Mouse (Mus musculus) retina, postnatal 7 days (tissue): Measurements from ENCODE around the gene 9130008F23Rik.

Experiments
- DNase-seq: peaks from one replicate; pipeline ENCODE4 v3.0.0-alpha.2; 2012; ENCODE audit warnings: low read depth, low spot score

The 9130008F23Rik gene

GRCm38 (mm10) chr17:40879924-40880691, at the start of gene 9130008F23Rik:
Gene 9130008F23Rik (minus strand): TSS chr17:40880559.
- DNase-seq = no peak

DNA sequence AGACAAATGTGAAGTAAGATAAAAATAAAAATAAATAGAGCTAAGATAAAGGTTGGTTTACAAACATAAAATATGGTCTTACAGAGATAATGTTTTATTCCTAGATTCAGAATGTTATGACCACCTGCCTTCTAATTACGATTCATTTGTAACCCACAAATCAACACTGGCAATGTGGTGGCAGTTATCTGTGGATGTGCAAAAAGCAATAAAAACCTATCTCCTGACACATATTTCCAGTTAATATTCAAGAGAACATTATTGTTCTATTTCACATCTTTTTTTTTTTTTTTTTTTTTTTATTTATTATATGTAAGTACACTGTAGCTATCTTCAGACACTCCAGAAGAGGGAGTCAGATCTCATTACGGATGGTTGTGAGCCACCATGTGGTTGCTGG, 35.1 kb upstream of the 9130008F23Rik start:
- no peak for DNase-seq

- no peak for DNase-seq
These were observed 33.9 kb upstream of the 9130008F23Rik start, which contains the start of gene Glyatl3 for GRCm38 (mm10) chr17:40914250-40914649. Gene Glyatl3 (minus strand): TSS chr17:40914350.

DNA sequence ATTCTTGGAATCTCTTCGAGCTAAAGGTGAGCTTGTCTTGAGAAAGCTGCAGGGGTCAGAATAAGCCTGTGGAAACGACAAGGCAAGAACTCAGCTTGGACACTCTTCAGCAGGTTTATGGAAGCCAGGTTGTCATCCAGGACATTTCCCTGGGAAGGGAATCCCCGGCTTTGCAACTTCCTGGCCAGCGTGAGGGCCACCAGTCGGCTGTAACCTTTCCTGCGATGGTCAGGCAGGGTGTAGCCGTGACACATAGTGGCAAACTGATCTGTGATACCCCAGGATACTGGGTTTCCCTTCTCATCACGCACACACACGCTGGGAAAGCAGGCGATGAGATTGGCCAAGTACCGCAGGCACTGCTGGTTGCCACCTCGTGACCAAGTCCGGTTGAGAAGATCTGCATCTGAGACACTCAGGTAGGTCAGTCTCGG, 24.4 kb upstream of the 9130008F23Rik start:
- no peak for DNase-seq

DNA sequence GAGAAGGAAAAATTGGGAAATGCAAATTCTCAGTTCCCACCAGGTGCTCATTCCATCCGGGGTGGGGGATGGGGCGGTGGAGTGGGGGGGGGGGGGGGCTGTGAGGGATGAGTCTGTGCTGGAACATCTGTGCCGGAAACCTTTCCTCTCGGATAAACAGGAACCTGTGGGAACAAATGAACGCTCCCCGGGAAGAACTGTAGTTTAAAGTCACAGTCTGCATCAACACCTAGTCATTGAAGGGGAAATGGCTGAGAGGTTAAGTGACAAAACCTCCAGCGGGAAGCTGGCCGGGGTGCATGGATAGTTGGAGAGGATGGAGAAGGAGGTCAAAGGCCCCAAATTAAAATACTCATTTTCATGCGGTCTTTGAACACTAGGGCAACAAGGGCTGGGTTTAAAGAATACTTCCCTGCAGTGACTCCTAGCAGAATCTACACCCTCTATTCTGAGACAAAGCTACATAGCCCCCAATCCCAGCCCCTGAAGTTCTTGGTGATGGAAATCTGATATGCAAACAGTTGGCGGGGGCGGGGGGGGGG, 23.8 kb upstream of the 9130008F23Rik start:
- DNase-seq = no peak

- DNase-seq = no peak
These were observed 23.0 kb upstream of the 9130008F23Rik start for GRCm38 (mm10) chr17:40903345-40903744.

DNA sequence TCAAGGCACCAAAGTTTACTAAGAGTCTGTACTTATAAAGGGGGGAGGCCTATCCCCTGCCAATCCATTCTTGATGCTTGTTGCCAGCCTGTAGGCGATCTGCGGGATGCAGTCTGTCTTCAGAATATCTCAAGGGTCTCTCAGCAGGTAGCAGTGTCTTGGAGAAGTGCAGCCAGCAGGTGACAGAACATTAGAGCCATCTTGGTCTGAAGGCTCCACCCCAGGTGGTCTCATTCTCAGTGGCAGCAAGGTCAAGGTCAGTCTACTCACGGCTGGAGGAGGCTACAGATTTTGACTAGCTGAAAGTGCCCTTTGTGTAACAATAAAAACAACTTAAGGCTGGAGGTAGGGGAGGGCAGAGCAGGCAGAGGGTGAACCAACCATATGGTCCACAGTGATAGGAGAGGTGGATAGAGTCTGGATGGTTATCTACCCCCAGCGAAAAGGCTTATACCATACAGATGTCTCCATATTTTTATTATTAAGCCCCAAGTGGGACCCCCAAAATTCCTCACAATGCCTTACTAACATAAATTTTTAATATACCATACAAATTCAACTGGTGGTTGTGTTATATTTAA, 19.5 kb upstream of the 9130008F23Rik start:
- DNase-seq = no peak

- no peak for DNase-seq
These were observed 16.5 kb upstream of the 9130008F23Rik start for GRCm38 (mm10) chr17:40896863-40897262.

- DNase-seq = no peak
These were observed 7.6 kb upstream of the 9130008F23Rik start for GRCm38 (mm10) chr17:40887849-40888536.

GRCm38 (mm10) chr17:40885155-40885554, 4.8 kb upstream of the 9130008F23Rik start:
- DNase-seq = no peak

GRCm38 (mm10) chr17:40882172-40882571, 1.8 kb upstream of the 9130008F23Rik start:
- no peak for DNase-seq

DNA sequence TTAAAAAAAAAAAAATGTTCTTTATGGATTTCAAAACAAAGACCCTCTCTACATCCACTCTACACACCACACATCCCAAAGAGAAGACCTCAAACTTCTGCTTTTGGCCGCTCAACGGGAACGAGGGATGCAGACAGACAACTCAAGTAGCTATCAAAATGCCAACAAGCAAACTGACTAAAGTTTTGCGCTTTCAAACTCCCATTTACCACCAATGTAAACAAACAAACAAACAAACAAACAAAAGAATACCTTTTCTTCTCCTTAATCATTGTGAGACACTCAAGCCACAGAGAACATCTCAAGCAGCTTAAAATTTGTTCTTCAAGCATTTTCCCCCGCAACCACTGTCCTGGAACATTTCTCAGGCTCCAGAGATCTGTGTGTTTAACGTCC, 833 bp downstream of the 9130008F23Rik start:
- no peak for DNase-seq

DNA sequence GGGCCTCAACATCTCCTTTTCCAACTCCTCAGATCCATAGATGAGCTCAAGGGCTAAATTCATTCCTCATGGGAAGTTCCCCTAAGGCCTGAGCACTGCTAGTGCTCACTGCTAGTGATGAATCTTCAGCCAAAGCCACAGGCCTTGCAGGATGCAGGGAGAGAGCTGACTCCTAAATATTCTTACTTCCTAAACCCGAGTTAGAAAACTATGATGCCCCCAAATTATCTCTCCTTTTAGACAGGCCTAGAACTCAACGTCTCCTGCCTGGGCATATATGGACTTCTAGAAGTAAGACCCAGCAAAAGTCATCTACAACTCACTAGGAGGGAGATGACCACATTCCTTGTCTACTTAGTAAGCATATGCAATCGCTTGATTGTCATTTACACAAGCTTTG, 2.6 kb downstream of the 9130008F23Rik start:
- DNase-seq = no peak

- DNase-seq = no peak
These were observed 4.8 kb downstream of the 9130008F23Rik start for GRCm38 (mm10) chr17:40875568-40875967.

GRCm38 (mm10) chr17:40874701-40875100, 5.7 kb downstream of the 9130008F23Rik start:
- DNase-seq = no peak

DNA sequence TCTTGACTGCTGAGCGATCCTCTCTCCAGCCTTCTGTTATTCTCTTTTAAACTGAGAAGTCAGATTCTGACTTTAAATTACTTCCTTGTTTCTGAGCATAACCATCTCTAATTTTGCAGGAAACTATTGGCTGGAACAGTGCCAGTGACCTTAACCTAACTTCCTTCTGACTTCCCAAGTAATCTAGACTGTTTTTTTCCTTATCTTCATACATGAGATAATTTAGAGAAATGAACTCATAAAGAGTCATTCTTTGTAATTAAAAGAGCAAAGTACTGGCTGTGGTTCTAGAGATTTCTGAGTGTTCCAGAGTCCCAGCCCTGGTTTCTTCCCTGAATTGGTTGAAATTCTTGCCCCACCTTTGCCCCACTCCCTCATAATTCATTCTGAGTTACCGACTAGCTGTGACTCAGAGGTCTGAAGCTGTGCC, 6.8 kb downstream of the 9130008F23Rik start:
- DNase-seq = no peak

GRCm38 (mm10) chr17:40872626-40873025, 7.7 kb downstream of the 9130008F23Rik start:
- no peak for DNase-seq

- no peak for DNase-seq
These were observed 11.2 kb downstream of the 9130008F23Rik start for GRCm38 (mm10) chr17:40868952-40869747.

DNA sequence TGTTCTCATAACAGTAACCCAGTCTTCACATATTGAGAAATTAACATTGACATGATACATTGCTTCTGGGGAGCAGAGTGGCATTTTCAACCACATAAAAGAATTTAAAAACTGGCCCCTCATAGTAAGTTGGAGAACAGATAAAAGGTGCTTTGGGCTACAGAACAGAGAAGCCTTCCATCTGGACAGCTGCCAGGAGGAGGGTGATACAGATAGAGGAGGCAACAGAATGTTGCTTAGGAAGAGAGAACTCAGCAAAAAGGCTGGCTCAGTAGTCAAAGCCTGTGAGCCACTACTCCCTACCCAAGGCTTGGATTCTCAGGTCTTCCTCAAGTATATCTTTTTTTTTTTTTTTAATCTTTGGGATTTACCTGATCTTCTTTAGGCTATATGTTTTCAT, 25.3 kb downstream of the 9130008F23Rik start:
- no peak for DNase-seq

DNA sequence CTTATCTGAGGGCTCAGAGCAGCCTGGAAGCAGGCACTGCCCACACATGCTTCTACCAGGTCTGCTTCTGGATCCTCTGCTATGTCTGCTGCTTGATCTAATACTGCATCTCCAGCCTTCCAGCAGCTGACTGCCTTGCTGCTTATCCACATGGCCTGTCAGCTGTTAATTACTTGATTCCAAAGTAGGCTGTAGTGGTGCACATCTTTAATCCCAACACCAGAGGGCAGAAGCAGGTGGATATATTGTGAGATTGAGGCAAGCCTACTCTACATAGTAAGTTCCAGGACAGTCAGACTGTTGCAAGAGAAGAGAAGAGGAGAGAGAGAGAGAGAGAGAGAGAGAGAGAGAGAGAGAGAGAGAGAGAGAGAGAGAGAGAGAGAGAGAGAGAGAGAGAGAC, 43.1 kb downstream of the 9130008F23Rik start:
- peak; percentile 37 for DNase-seq

- DNase-seq = no peak
These were observed 48.5 kb downstream of the 9130008F23Rik start for GRCm38 (mm10) chr17:40831870-40832269.
